Mouse (Mus musculus) small intestine, adult 2 months (tissue): ENCODE results near the gene Dpyd. TPM values are rescaled to one million over a fixed set of nuclear protein-coding genes. Genes with fewer than 3 reads are reported as not detected.

ENCODE experiments used
- H3K27ac ChIP-seq: fragments of 200-500 bp; 2 replicates; pipeline ENCODE4 v1.5.1; 2012; ENCODE audit warnings: low read depth, low read length, control low read depth, inconsistent platforms; ENCODE audit not compliant: insufficient read depth
- H3K27me3 ChIP-seq: fragments of 200-500 bp; 2 replicates; pipeline ENCODE4 v1.6.1; 2012; ENCODE audit warnings: mild to moderate bottlenecking, moderate library complexity, low read length, inconsistent platforms; ENCODE audit not compliant: control insufficient read depth, insufficient read depth
- H3K36me3 ChIP-seq: fragments of 200-500 bp; 2 replicates; pipeline ENCODE4 v1.6.1; 2012; ENCODE audit warnings: mild to moderate bottlenecking, low read length, control low read depth, inconsistent platforms; ENCODE audit not compliant: control insufficient read depth, insufficient read depth
- H3K4me1 ChIP-seq: fragments of 200-500 bp; 2 replicates; pipeline ENCODE4 v1.6.1; 2012; ENCODE audit warnings: low read length, inconsistent platforms, mixed read lengths; ENCODE audit not compliant: control insufficient read depth, insufficient read depth, insufficient read length
- H3K4me3 ChIP-seq: fragments of 200-500 bp; 2 replicates; pipeline ENCODE4 v1.5.1; 2012; ENCODE audit warnings: low read depth, mild to moderate bottlenecking, control low read depth, inconsistent platforms, low read length, moderate library complexity
- CTCF ChIP-seq: fragments of 200-500 bp; IDR thresholded peaks from 2 replicates; pipeline ENCODE4 v1.5.1; 2012; ENCODE audit warnings: low read depth, mild to moderate bottlenecking, control low read depth, inconsistent platforms, low read length, moderate library complexity, mixed read lengths; ENCODE audit not compliant: insufficient replicate concordance, insufficient read length; ENCODE audit errors: extremely low read depth
- POLR2A ChIP-seq: fragments of 200-500 bp; IDR thresholded peaks from 2 replicates; pipeline ENCODE4 v1.6.1; 2012; ENCODE audit warnings: low read depth, mild to moderate bottlenecking, control low read depth, inconsistent platforms, low read length, moderate library complexity
- WGBS: fragments of 180-500 bp; shearing (Covaris S2); methylation state at CpG from one replicate; pipeline ENCODE4 v1.1.7; 2018; 5-methylcytosine and 5-hydroxymethylcytosine counted together
- polyA plus RNA-seq: library from polyadenylated mRNA; depleted of rRNA; stranded (reverse); fragments of >200 nt; gene quantifications from 2 replicates; pipeline ENCODE4 v1.2.3, GENCODE M21; 2012

Gene Dpyd
- polyA plus RNA-seq, 1 experiment, result 13.4 TPM

GRCm38 (mm10) chr3:119095223-119095886, 533.4 kb downstream of the Dpyd start:
- H3K4me3 ChIP-seq, result no peak overlapping the region
- no peaks in the 10 kb centered on the region for H3K36me3 ChIP-seq
- no peak for TF ChIP-seq POLR2A
- TF ChIP-seq CTCF, result no peak
- WGBS, result 89% methylated on average over 5 of the region's 5 CpGs
- no peaks in the 10 kb centered on the region for H3K4me1 ChIP-seq
- H3K27ac ChIP-seq, result no peak overlapping the region
- H3K27me3 ChIP-seq, result no peaks in the 10 kb centered on the region

- WGBS, result 10% methylated on average over 2 of the region's 2 CpGs
- Histone ChIP-seq H3K4me3 (no peak overlapping the region), H3K27ac (peak overlapping the region; percentile 71), H3K36me3 (no peaks in the 10 kb centered on the region), H3K27me3 (no peaks in the 10 kb centered on the region), H3K4me1 (peaks cover 10% of the 10 kb centered on the region; the same call in 1 of the 2 replicates)
- TF ChIP-seq CTCF (no peak), POLR2A (no peak)
Observed at GRCm38 (mm10) chr3:119126003-119126402, 564.1 kb downstream of the Dpyd start.

- no peaks in the 10 kb centered on the region for H3K27me3 ChIP-seq
- H3K27ac ChIP-seq, result no peak overlapping the region
- WGBS, result 74% methylated on average over 1 of the region's 1 CpGs
- H3K36me3 ChIP-seq, result no peaks in the 10 kb centered on the region
- TF ChIP-seq CTCF (no peak), POLR2A (no peak)
- H3K4me1 ChIP-seq, result peaks cover 8% of the 10 kb centered on the region; the same call in 1 of the 2 replicates
- H3K4me3 ChIP-seq, result no peak overlapping the region
Observed at GRCm38 (mm10) chr3:119128076-119128475, 566.1 kb downstream of the Dpyd start.

GRCm38 (mm10) chr3:119143034-119143433, 581.1 kb downstream of the Dpyd start:
- H3K27ac ChIP-seq, result no peak overlapping the region
- no peaks in the 10 kb centered on the region for H3K27me3 ChIP-seq
- no peak for TF ChIP-seq POLR2A
- TF ChIP-seq CTCF, result no peak
- no peaks in the 10 kb centered on the region for H3K36me3 ChIP-seq
- H3K4me3 ChIP-seq, result no peak overlapping the region
- H3K4me1 ChIP-seq, result no peaks in the 10 kb centered on the region
- 77% methylated on average over 5 of the region's 5 CpGs for WGBS

- WGBS, result 88% methylated on average over 1 of the region's 1 CpGs
- Histone ChIP-seq H3K4me3 (no peak overlapping the region), H3K36me3 (no peaks in the 10 kb centered on the region), H3K27me3 (no peaks in the 10 kb centered on the region), H3K4me1 (no peaks in the 10 kb centered on the region), H3K27ac (no peak overlapping the region)
- TF ChIP-seq CTCF (no peak), POLR2A (no peak)
Observed at GRCm38 (mm10) chr3:119144788-119145187, 582.9 kb downstream of the Dpyd start.

- peaks cover 5% of the 10 kb centered on the region; the same call in 1 of the 2 replicates for H3K4me1 ChIP-seq
- no peak overlapping the region for H3K4me3 ChIP-seq
- TF ChIP-seq CTCF, result no peak
- TF ChIP-seq POLR2A, result no peak
- 75% methylated on average over 17 of the region's 17 CpGs for WGBS
- no peaks in the 10 kb centered on the region for H3K36me3 ChIP-seq
- H3K27ac ChIP-seq, result no peak overlapping the region
- H3K27me3 ChIP-seq, result no peaks in the 10 kb centered on the region
Observed at GRCm38 (mm10) chr3:119154604-119155444, 592.9 kb downstream of the Dpyd start.

- Histone ChIP-seq H3K36me3 (no peaks in the 10 kb centered on the region), H3K27me3 (no peaks in the 10 kb centered on the region), H3K4me3 (no peak overlapping the region), H3K27ac (no peak overlapping the region), H3K4me1 (peaks cover 5% of the 10 kb centered on the region; the same call in 1 of the 2 replicates)
- 46% methylated on average over 4 of the region's 4 CpGs for WGBS
- TF ChIP-seq CTCF (no peak), POLR2A (no peak)
Observed at GRCm38 (mm10) chr3:119158670-119159069, 596.7 kb downstream of the Dpyd start.
